8 mouse cellular contexts compared by ENCODE assay signal in genomic region chr4:59034918-59035785, GRCm38 (mm10). TPM values are rescaled to one million over a fixed set of nuclear protein-coding genes. Genes with fewer than 3 reads are reported as not detected.
DNase-seq lines count a peak whose midpoint lies in the region; ATAC-seq lines count a peak whose summit lies in the region.

Gene Gng10 (plus strand): TSS chr4:59035088.

- peak; percentile 86 for DNase-seq in NIH3T3 (ENCODE audit: low read depth)
- DNase-seq in cerebellum, adult 9-11 months = peak; percentile 77
- DNase-seq in frontal cortex, adult 2 months (ENCODE audit: extremely low spot score in 1 of 2, low spot score in 1 of 2) = peak; percentile 20 to 65
- peak; percentile 52 for DNase-seq in layer of hippocampus, adult 9-11 months
- DNase-seq in ovary, adult 18-20 months (ENCODE audit: low spot score) = peak; percentile 42
- DNase-seq in thymus, postnatal 10 days (ENCODE audit: low spot score in 2 of 2) = peak; percentile 51 to 66

- peak within 1 kb of the TSS; percentile 76 for H3K4me2 ChIP-seq in lung, embryonic 16.5 days (ENCODE audit: low read depth, low read length)

- WGBS in lung, embryonic 16.5 days = 8% methylated on average over 73 of the region's 76 CpGs

- peaks cover 2% of the 10 kb centered on the region; the same call in 1 of the 2 replicates for H3K9me3 ChIP-seq in lung, embryonic 16.5 days (ENCODE audit: control insufficient read depth, low read length)

- ATAC-seq in hematopoietic stem cell, adult 5-6 weeks (replicated peaks in 1 of 2; ENCODE audit: insufficient read depth in 1 of 2, low FRiP score in 2 of 2, low TSS enrichment in 1 of 2, low read depth in 1 of 2, poor library complexity in 2 of 2, severe bottlenecking in 2 of 2) = peak; percentile 23 to 66; a peak in 3 of 4 replicates
- peak; percentile 92 for ATAC-seq in lung, embryonic 16.5 days (ENCODE audit: low read depth)

- H3K4me1 ChIP-seq in lung, embryonic 16.5 days (replicated peaks; ENCODE audit: control insufficient read depth, insufficient read depth, low read length) = peaks cover 3% of the 10 kb centered on the region; the same call in 1 of the 2 replicates

- peak within 1 kb of the TSS; percentile 91 for H3K9ac ChIP-seq in lung, embryonic 16.5 days (ENCODE audit: low read length)

- peak within 1 kb of the TSS; percentile 88 for H3K4me3 ChIP-seq in lung, embryonic 16.5 days (ENCODE audit: low read length)

- H3K27me3 ChIP-seq in lung, embryonic 16.5 days (ENCODE audit: control insufficient read depth, insufficient read depth, low read depth, low read length) = no peaks in the 10 kb centered on the region

- H3K36me3 ChIP-seq in lung, embryonic 16.5 days (ENCODE audit: control insufficient read depth, insufficient read depth, low read length) = 0 out of 2 replicates have a peak, but pooled peaks cover under 1% of the 10 kb centered on the region

- H3K27ac ChIP-seq in lung, embryonic 16.5 days (ENCODE audit: low read length) = peak within 1 kb of the TSS; percentile 72

RNA-seq across cellular contexts. Expression of gene Gng10, which starts in this region (rescaled TPM):
- polyA plus RNA-seq in frontal cortex, adult 2 months (2012; rRNA removed) = 69.4 and 69.7 TPM in 2 replicates
- total RNA-seq in hematopoietic stem cell, adult 5-6 weeks (2017) = 82.1 and 96.4 TPM in 2 replicates
- polyA plus RNA-seq in lung, embryonic 16.5 days (2015; fragmentation: Nextera tagmentation; extraction: Ambion mirVana) = 114 and 119 TPM in 2 replicates

Comparison
In these comparisons a context has a peak if more than half of its experiments do, and no peak if none do; other contexts are left out.
1. Peak in every context shown above with its lines: DNase-seq, ATAC-seq, H3K4me3 ChIP-seq and H3K27ac ChIP-seq.